Mouse (Mus musculus) kidney, postnatal 25 days (tissue): ENCODE results near the gene Hand1.
"Not testable (repeated sequence)": the region's sequence is repeated elsewhere in the genome, so short reads cannot be mapped to it uniquely, and the experiment has no call there.

Source experiments
- DNase-seq, 2 experiments: peaks; one replicate each; pipeline ENCODE4 v3.0.0; 2021; ENCODE audit warnings: mixed read lengths in 2 of 2

Gene Hand1

GRCm38 (mm10) chr11:57833296-57833977 is 819 bp upstream of the Hand1 start:
- no peak for DNase-seq

- DNase-seq, result no peak
These were observed 757 bp downstream of the Hand1 start for GRCm38 (mm10) chr11:57831861-57832260.

GRCm38 (mm10) chr11:57831281-57831781 is 1.3 kb downstream of the Hand1 start:
- DNase-seq, result no peak

- no peak for DNase-seq
These were observed 2.5 kb downstream of the Hand1 start for GRCm38 (mm10) chr11:57829871-57830775.

GRCm38 (mm10) chr11:57828955-57829870 is 3.4 kb downstream of the Hand1 start:
- DNase-seq, result no peak

GRCm38 (mm10) chr11:57827915-57828545 is 4.6 kb downstream of the Hand1 start:
- DNase-seq, result peak in 1 of 2 experiments; percentile 18

- no peak for DNase-seq
These were observed 5.3 kb downstream of the Hand1 start for GRCm38 (mm10) chr11:57827048-57827914.

- DNase-seq, result not testable (repeated sequence)
These were observed 7.4 kb downstream of the Hand1 start for GRCm38 (mm10) chr11:57825234-57825633.

GRCm38 (mm10) chr11:57823714-57824113 is 8.9 kb downstream of the Hand1 start:
- DNase-seq, result no peak

GRCm38 (mm10) chr11:57823159-57823558 is 9.5 kb downstream of the Hand1 start:
- not testable (repeated sequence) for DNase-seq

GRCm38 (mm10) chr11:57819999-57820581 is 12.5 kb downstream of the Hand1 start:
- peak; percentile 74 to 85 for DNase-seq

GRCm38 (mm10) chr11:57818189-57818588 is 14.4 kb downstream of the Hand1 start:
- no peak for DNase-seq

GRCm38 (mm10) chr11:57813641-57814040 is 19.0 kb downstream of the Hand1 start:
- DNase-seq, result no peak

GRCm38 (mm10) chr11:57812212-57812611 is 20.4 kb downstream of the Hand1 start:
- DNase-seq, result no peak

GRCm38 (mm10) chr11:57811006-57811405 is 21.6 kb downstream of the Hand1 start:
- DNase-seq, result no peak

GRCm38 (mm10) chr11:57809732-57810098 is 22.9 kb downstream of the Hand1 start:
- DNase-seq, result no peak

GRCm38 (mm10) chr11:57809017-57809731 is 23.4 kb downstream of the Hand1 start:
- peak in 1 of 2 experiments; percentile 16 for DNase-seq

- no peak for DNase-seq
These were observed 27.6 kb downstream of the Hand1 start for GRCm38 (mm10) chr11:57805047-57805446.

GRCm38 (mm10) chr11:57802511-57802870 is 30.1 kb downstream of the Hand1 start:
- peak in 1 of 2 experiments; percentile 30 for DNase-seq
